Mouse (Mus musculus): ENCODE measurements around the gene Ric8b.

The Ric8b gene

DNA sequence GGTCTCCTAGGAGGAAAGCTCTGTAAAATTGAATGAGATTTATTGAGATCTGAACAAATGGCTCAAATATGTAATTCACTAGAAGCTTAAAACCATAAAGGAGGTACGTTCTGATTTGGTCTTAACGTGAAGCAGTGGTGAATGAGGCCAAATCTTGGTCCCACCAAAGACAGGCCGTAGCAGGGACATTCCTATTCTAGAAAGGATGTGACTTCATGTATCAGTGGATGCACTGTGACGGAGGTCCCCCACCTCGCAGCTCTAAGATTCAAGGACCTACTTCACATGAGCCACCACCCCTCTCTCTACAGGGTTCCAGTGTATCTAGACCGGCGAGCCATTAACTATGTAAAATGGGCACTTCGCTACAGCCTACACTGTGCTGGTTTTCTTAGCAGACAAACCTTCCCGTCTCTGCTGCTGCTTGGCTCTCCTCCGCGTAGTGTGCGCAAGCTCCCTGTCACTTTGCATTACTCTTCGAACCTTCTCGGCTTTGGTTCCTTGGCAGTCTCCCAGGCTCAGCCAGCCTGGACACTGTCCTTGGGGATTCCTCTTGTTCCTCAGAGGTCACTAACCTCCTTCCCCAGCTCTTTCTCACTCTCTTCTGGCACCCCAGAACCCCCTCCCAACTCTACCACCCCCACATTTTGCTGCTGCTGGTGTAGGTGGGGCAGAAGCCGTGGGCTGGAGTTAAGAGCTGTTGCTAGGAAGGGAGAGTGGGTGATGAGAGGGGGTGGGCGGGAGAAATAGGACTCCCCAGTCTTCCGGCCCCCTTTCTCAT lies 8.2 kb upstream of the Ric8b start:
- no peak for DNase-seq (ENCODE audit: low spot score)

GRCm38 (mm10) chr10:84910194-84910593 lies 7.2 kb upstream of the Ric8b start:
- no peak for DNase-seq (ENCODE audit: low spot score)

DNA sequence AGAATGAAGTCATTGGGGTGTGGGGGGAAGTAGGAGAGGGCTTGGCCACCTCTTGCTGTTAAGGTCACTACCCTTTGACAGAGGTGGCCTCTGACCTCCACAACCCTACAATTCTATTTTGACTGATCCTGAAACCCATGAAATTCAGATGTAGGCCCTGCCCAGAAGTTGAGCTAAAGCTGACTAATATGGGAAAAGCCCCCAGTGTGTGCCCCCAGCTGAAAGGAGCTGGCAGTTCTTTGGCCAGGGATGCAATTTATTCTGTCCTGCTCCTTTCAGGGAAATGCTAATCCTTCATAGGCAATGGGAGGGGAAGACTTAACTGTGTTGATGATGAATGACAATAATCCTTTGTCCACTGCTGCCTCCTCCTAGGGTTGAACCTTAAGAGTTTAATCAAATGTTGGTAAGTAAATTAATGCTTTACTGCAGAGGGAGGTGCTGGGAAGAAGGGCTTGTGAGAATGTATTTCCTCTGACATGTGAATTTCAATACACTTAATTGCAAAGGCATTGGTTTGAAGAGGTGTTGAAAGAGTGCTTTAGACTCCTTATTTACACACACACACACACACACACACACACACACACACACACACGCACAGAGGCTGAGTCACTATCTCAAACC lies 6.5 kb upstream of the Ric8b start:
- DNase-seq (ENCODE audit: low spot score): no peak

DNA sequence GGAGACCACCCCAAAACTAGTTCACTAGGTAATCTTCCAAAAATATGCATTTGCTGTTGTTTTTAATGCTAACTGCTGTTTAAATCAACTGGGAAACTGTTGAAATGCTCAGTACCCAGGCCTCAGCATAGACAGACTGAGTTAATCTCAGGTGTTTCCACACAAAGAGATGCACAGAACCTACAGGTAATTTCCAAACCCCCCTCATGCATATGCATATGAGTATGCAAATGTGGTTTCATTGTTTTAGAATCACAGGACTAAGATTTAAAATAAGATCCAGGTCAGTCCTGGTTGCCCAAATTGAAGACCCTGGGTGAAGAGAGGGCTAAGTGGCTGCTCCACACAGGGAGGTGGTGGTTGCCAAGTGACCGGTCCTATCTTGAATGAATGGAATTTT lies 4.3 kb upstream of the Ric8b start:
- DNase-seq (ENCODE audit: low spot score): no peak

DNA sequence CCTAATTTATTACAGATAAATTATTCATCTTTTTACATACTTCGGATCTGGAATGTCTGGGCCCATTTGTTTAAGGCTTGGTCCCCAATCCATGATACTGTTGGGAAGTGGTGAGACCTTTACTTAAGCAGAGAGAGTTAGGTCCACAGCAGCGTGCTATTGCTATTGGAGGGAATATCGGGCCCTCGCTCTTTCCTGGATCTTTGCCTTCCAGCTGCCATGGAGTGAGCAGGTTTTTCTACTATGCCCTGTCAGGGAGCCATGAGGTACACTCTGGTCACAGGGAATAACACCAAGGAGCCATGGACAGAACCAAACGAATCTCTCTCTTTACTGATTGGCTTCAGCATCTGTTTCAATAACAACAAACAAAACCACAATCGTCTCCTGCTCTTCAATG lies 1.9 kb upstream of the Ric8b start:
- DNase-seq (ENCODE audit: low spot score): no peak

DNA sequence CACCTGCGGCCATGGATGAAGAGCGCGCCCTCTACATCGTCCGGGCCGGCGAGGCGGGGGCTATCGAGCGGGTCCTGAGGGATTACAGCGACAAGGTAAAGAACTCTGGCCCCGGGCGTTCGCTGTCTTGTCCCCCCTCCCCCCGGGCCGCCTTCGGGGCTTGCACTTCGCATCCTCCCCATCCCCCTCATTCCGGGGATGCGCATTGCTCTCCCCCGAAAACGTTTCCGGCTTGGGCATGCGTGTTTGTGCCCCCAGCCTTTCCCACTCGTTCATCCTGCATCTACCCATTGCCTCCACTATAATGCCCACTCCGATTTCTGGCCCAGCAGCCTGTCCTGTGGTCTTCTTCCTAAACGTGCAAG lies 297 bp downstream of the Ric8b start:
- DNase-seq (ENCODE audit: low spot score): no peak

DNA sequence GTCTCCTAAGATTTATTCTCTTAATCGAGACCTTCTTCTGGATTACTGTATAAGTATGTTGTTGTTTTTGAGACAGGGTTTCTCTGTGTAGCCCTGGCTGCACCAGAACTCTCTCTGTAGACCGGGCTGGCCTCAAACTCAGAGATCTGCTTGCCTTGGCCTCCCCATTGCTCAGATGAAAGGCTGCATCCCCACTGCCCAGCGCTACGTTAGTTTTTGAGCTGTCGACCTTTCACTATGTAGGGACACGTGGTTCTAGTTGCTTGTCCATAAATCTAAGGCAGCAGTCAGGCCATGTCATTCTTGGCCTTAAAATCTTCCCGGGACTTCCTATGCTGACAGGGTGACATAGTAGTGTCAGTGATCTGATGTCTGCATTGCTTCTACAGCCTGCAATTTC lies 8.9 kb downstream of the Ric8b start:
- no peak for DNase-seq (ENCODE audit: low spot score)

DNA sequence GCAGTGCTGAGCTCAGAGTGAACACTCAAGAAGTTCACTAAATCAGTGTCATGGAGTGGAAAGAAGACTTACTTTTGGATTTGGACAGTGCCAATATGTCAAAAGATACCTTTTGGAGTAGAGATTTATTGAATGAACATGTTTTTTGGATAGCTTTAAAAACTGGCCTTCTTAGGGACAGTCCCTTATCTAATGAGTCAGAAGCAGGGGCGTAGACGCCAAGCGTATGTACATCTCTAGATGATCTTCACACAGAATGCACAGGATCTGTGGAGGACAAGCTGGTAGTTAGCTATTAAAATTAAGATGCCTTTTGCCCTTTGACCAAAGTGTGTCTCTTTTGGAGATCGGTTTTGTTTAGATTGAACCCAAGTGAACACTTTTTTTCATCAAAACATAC lies 9.5 kb downstream of the Ric8b start:
- DNase-seq (ENCODE audit: low spot score): no peak

DNA sequence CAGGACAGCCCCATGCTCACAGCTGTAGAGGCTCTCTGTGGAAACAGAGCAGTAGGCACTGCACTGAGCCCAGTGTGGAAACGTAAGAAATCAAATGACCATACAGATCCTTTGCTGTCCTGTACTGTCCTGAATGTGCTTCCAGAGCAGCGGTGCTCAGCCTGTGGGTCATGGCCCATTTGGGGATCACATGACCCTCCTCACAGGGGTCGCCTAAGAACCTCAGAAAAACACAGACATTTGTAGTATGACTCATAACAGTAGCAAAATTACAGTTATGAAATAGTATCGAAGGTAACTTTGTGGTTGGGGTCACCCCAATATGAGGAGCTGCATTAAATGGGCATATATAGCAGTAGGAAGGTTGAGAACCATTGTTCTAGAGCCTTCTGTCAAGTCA lies 11.0 kb downstream of the Ric8b start:
- no peak for DNase-seq (ENCODE audit: low spot score)

- no peak for DNase-seq (ENCODE audit: low spot score)
Measured at GRCm38 (mm10) chr10:84935553-84936209, 18.3 kb downstream of the Ric8b start.

- no peak for DNase-seq (ENCODE audit: low spot score)
Measured at GRCm38 (mm10) chr10:84936832-84937515, 19.6 kb downstream of the Ric8b start.

GRCm38 (mm10) chr10:84938094-84938820 lies 20.8 kb downstream of the Ric8b start:
- no peak for DNase-seq (ENCODE audit: low spot score)

- DNase-seq (ENCODE audit: low spot score): no peak
Measured at GRCm38 (mm10) chr10:84938886-84939285, 21.5 kb downstream of the Ric8b start.

- no peak for DNase-seq (ENCODE audit: low spot score)
Measured at GRCm38 (mm10) chr10:84940356-84940755, 22.9 kb downstream of the Ric8b start.

- DNase-seq (ENCODE audit: low spot score): no peak
Measured at GRCm38 (mm10) chr10:84945692-84946091, 28.3 kb downstream of the Ric8b start.

GRCm38 (mm10) chr10:84948970-84949683 lies 31.7 kb downstream of the Ric8b start:
- DNase-seq (ENCODE audit: low spot score): no peak

DNA sequence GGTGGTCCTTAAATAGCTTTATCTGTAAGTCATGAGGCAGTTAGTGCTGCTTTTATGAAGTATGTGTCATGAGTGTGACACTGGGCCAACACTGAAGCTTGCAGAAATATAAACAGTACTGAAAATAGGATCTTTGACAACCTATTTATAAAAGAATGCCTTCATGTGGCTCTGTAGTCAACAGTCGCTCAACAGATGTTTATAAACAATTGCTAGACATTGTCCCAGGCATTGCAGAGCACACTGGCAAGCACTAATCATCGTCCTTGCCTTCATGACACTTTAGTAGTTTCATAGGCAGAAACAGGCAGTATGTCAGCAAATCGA lies 32.2 kb downstream of the Ric8b start:
- no peak for DNase-seq (ENCODE audit: low spot score)

DNA sequence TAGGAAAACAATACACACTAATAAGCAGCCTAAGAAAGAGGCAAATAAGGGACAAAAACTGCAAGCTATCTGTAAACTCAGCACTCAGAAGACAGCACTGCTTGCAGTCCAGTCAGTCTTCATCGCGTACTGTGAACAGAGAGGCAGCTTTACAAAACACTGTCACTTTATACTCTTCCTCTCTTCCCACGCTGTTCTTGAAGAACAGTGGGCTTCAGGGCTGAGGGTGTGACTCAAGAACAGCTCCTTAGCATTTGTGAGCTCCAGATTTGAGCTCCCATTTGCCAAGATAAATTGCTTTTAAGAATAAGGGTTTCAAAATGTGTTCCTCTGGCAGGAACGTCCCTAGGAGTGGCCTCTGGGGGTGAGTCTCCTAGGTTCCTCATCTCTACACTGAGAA lies 33.0 kb downstream of the Ric8b start:
- no peak for DNase-seq (ENCODE audit: low spot score)

GRCm38 (mm10) chr10:84954236-84954635 lies 36.8 kb downstream of the Ric8b start:
- DNase-seq (ENCODE audit: low spot score): no peak

- DNase-seq (ENCODE audit: low spot score): no peak
Measured at GRCm38 (mm10) chr10:84956173-84956572, 38.8 kb downstream of the Ric8b start.

DNA sequence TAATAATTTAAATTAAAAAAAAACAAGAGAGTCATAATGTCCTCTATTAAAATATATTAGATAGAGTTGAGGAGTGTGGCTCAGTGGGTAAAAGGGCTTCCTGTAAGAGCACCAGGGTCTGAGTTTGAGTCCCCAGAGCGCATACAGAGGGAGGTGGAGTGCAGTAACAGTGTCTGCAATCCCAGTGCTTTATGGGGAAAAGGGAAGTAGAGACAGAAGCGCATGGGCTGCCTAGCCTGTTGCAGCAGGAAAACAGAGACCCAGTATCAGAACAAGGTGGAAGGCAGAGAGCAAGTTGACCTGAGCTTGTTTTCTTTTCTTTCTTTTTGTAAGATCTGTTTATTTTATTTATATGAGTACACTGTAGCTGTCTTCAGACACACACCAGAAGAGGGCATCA lies 41.2 kb downstream of the Ric8b start:
- DNase-seq (ENCODE audit: low spot score): no peak
